Comparison of ENCODE assay signal across 8 mouse cellular contexts in the genomic region with DNA sequence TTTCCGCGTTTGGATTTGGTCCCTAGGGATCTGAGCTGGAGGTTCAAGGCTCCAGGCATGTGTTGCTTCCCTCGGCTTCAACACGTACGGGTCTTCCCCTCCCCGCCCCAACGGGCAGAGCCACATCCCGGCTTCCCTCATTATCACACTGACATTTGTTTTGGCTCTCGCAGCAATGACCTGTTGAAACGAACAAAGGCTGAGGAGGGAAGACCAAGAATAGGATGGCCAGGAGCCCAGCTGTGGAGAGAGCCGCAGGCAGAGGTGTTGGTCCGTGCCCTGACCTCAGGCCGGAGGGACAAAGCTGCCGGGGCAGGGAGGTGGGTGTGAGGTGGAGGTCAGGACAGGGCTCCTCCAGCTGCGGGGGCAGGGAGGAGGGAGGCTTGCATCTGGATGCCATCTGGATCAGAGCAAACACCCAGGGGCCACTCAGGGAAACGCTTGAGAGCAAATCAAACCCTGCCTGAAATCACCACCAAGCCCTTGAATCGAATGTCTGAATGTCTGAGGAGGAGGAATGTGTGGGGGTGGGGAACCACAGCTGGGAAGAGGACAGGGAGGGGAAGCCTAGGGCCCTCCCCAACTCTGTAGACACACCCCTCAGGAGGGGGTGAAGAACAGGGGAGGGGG.
DNase-seq lines count a peak whose midpoint lies in the region; ATAC-seq lines count a peak whose summit lies in the region.

No protein-coding gene starts in this region.

- H3K36me3 ChIP-seq in kidney, embryonic 16.5 days (ENCODE audit: insufficient read depth, low read length): no peaks in the 10 kb centered on the region

- ATAC-seq in kidney, embryonic 16.5 days (ENCODE audit: low FRiP score, low TSS enrichment): peak; percentile 39
- no peak for ATAC-seq in monocyte, adult 5-6 weeks (replicated peaks; ENCODE audit: insufficient number of reproducible peaks, low FRiP score, low TSS enrichment, poor library complexity, severe bottlenecking)

- H3K9ac ChIP-seq in kidney, embryonic 16.5 days (replicated peaks; ENCODE audit: low read length): peak overlapping the region; percentile 3; the same call in 1 of the 2 replicates

- H3K4me3 ChIP-seq in kidney, embryonic 16.5 days (ENCODE audit: low read length): no peak overlapping the region

- 5% methylated on average over 17 of the region's 17 CpGs for WGBS in kidney, embryonic 16.5 days

- peak overlapping the region; percentile 20; the same call in 1 of the 2 replicates for H3K4me2 ChIP-seq in kidney, embryonic 16.5 days (replicated peaks; ENCODE audit: low read depth, low read length)

- no peaks in the 10 kb centered on the region for H3K27me3 ChIP-seq in kidney, embryonic 16.5 days (ENCODE audit: insufficient read depth, low read length)

- peak; percentile 37 for DNase-seq in adrenal gland, postnatal 14 days
- DNase-seq in adrenal gland, adult 8-10 months: no peak
- peak; percentile 79 for DNase-seq in heart, adult 8-10 months (ENCODE audit: low spot score)
- peak; percentile 68 for DNase-seq in lung, postnatal 10 days
- DNase-seq in cerebellum, postnatal 36 days: no peak
- DNase-seq in layer of hippocampus, adult 9-10 months (ENCODE audit: low spot score): no peak

- no peaks in the 10 kb centered on the region for H3K9me3 ChIP-seq in kidney, embryonic 16.5 days (ENCODE audit: low read length)

- peak overlapping the region; percentile 5 for H3K27ac ChIP-seq in kidney, embryonic 16.5 days (ENCODE audit: low read length)

- H3K4me1 ChIP-seq in kidney, embryonic 16.5 days (ENCODE audit: insufficient read depth, low read length): peaks cover 35% of the 10 kb centered on the region

Comparison
In these comparisons a context has a peak if more than half of its experiments do, and no peak if none do; other contexts are left out.
1. DNase-seq: peak in adrenal gland, postnatal 14 days (single experiment), heart, adult 8-10 months (single experiment) and lung, postnatal 10 days (single experiment); none in adrenal gland, adult 8-10 months (single experiment), cerebellum, postnatal 36 days (0 of 2) and layer of hippocampus, adult 9-10 months (single experiment).